Mouse (Mus musculus): ENCODE data around the gene Cacna1d. TPM values are rescaled to one million over a fixed set of nuclear protein-coding genes. Genes with fewer than 3 reads are reported as not detected.

Cacna1d gene
- total RNA-seq, 2 experiments from 2014 or later: 9.6 to 12.5 TPM

DNA sequence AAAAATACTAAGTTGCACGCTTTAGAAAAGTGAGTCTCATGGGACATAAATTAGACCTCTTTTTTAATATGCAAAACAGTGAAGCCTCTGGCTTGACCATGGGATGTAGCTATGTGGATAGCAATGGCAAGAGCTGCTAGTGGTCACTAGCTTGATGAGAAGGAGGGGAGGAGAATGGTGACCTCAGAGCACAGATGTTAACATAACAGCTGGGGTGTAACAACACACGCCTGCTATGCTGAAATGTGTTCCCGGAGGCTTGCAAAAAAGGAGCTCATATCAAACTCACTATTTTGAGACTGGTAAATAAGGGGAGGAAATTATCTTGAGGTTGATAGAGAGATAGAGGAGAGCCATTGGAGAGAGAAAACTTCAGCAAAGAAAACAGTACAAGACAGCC, 32.4 kb downstream of the Cacna1d start:
- peak; percentile 15 for DNase-seq

DNA sequence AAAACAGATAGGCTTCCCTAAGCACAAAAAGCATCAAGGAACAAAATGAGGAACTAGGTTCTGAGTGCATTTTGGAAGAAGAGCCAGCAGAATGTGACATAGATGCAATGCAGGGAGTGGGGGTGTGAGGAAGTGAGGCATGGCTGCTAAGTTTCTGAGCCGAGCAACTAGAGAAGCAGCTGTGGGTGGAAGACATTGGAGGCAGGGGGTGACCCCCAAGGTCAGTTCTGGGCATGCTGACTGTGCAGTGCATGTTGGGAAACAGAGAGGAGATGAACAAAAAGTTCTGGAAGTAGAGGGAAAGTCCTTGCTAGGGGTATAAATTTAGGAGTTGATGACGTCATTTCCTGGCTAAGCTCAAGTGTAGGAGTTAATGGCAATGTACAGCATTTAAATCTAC, 33.4 kb downstream of the Cacna1d start:
- DNase-seq: peak; percentile 16

DNA sequence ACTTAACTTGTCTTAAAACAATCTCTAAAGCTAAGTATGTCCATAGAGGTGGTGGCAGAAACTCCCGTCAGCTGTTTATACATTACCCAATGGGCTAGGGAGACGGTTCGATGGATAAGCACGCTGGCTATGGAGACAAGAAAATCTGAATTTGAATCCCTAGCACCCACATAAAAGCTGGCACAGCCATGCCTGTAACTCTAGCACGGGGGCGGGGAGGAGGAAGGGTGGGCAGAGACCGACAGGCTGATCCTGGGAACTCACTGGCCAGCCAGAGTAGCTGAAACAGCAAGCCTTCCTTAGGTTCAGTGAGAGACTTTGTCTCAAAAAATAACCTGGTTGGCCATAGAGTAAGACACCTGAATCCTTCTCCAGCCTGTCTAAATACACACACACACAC, 33.8 kb downstream of the Cacna1d start:
- DNase-seq: no peak

DNA sequence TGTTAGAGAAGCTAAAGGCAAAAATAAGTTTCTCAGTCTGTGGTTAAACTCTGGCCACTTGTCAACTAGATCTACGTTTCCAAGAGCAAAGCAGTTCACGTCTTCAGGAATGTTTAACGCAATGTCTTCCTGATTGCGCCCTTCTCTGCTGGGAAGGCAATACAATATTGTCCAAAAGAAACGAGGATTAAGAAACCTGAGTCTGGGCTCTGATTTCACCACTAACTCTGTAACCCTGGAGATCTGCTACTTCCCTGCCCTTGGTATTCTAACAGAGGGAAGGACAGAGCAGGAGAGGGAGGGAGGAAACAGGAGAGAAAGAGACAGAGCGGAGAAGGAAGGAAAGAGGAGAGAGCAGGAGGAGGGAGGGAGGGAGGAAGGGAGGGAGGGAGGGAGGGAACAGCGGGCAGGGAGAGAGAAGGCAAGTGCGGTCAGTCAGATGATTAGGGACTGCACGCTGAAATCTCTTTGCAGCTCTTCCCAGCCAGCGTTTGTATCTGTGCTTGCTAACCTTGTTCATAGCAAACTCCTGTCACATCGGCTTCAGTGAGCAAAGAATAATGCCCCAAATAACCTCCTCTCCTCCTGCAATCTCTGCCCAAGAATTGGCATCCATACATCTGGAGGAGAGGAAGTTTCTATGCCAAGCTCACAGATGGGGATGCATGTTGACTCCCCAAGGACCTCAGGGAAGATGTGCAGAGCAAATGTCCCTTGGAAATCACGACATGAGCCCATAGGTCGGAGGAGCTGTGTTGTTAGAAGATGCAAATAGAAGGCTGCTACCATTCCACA, 35.3 kb downstream of the Cacna1d start:
- DNase-seq: no peak

DNA sequence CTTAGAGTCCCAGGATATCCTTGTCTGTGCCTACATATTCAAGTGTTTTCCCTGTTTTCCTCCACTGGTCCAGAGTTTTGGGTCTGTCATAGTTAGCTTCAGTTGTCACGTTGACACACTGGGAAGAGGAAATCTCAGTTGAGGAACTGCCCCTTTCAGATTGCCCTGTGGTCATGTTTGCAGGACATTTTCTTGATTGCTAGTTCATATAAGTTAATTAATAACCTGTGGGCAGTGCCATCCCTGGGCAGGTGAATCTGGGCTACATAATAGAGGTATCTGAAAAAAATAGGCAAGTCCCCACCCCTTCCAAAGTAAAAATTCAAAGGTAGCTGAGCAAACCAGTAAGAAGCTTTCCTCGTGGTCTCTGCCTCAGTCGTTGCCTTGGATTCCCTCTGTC, 51.3 kb downstream of the Cacna1d start:
- DNase-seq: no peak

DNA sequence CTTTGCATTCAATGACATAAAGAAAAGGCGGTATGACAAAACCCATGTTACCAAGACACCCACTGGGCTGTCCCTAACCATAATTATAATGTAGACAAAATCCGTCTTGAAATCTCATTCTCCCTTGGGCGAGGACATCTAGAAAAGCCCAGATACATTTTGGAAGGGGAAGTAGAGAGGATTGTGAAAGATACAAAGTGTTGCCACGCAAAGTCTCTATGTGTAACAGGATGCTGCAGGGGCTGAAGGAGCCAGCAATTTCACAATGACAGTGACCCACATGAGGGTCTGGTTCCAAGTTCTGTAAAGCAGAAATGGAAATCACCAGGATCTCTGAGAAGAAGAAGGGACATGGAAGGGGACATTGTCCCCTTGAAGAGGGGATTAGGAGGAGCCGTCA, 55.9 kb downstream of the Cacna1d start:
- no peak for DNase-seq

DNA sequence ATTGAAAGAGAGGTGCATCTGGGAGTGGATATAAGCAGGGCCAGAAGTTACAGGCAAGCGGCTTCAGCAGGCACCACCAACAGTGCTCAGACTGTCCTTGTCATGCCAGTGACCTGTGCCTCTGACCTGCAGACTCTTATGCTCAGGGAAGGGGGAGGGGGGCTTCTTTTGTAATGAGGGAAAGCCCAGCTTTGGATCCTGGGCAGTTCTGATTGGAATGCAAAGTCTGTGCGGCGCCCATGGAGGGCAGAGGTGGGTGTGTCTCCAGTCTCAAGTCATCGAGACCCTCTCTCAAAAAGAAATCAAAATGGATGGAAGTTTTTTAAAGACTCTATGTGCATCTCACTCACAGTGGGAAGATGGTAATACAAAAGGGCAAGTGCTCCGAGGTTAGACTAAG, 60.8 kb downstream of the Cacna1d start:
- no peak for DNase-seq

DNA sequence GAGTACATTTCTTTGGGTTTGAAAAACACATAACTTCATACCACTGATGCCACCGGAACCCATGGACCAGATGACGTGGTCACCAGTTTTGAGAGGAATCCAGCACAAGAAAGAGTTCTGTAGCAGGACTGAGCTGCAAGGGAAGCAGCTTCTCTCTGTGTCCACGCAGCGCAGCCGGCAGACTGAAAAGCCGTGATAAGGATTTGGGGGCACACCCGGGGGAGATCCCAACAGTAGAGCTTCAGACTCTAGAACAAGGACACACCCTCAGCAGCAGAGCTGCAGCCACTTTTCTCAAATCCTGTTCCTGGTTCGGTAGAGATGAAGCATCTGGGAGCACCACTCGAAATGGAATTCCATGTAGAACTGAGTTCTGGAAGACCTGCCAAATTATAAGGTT, 61.2 kb downstream of the Cacna1d start:
- DNase-seq: no peak

DNA sequence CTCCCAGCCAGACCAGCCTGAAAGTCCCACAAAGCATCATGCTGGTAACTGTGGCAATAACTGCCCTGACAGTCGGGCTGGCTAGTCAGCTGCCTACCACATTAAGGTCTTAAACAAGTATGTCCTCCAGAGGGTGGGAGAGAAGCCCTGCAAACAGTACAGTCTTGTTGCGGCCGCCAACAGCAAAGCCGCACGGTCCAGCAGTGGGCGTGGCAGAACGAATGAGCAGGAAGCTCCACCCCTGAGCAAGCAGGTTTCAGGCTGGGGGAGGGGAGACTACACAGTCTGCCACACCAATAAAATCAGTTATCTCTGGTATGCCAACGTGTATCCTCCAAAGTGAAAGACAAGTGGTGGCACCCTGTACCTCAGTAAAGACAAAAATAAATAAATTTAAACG, 61.6 kb downstream of the Cacna1d start:
- DNase-seq: peak; percentile 18

DNA sequence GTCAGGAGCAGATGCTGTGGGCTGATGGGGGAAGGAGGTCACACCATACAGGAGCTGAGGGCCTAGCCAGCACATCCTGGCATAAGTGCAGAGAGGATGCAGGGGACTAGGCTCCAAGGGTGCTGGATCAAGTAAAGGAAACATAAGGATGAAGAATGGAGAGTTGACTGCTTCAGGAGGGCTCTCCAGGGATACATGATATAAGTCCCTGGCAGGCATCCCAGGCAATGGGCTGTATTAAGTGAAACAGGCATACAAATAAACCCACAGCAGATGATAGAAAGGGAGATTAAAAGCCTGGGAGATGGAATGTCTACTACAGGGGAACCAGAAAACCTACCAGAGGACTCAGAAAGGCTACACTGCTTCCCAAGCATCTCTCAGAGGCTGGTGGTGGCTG, 62.5 kb downstream of the Cacna1d start:
- peak; percentile 14 for DNase-seq

DNA sequence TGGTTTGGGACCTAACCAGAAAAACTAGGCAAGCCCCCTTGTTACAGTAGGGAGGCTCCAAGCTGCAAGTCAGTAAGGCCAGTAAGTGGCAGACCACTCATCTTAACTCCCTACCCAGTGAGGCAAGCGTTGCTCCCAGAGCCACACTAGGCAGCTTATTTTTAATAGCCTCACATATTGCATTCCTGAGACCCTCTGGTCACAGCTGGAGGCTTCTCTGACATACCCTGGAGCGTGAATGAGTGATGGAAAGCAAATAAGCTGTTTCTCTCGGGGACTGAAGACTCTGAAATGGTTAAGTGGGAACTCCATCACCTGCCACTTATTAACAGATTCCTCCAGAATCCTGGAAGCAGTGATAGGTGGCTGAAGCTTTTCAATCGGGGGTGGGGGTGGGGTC, 65.4 kb downstream of the Cacna1d start:
- DNase-seq: no peak

DNA sequence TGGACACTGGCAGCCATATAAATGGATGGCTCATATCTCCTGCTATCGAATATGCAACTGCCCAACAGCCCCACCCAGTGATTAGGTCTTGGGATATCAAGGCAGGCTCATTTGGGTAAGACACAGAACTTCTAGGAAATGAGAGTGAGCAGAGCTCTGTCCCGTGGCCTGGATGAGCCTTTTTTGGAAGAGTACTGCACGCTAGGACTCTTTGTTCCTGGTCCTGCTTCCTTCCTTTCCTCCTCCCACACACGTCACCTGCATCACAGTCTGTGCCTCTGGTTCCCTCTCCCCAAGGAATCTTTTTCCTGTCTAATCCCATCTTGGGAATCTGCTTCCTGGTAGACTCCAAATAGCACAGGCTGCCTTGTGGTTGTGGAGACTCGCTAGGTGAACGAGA, 66.1 kb downstream of the Cacna1d start:
- DNase-seq: no peak

DNA sequence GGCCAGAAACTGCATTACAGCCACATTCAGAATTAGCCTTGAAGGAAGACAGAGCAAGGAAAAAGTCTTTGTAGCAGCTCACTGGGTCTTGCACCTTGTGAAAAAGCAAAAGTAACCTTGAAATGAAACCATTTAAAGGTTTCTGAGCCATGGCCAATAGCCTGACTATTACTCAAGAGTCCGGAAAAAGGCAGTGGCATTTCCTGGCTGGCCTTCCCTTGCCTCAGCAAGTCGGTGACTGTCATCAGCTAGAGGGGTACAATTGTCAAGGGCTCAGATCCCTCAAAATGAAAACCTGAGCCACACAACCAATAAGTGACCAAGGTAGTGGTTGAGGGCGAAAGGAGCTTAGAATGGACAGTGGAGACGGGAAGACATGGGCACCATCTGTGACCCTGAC, 66.6 kb downstream of the Cacna1d start:
- DNase-seq: no peak

DNA sequence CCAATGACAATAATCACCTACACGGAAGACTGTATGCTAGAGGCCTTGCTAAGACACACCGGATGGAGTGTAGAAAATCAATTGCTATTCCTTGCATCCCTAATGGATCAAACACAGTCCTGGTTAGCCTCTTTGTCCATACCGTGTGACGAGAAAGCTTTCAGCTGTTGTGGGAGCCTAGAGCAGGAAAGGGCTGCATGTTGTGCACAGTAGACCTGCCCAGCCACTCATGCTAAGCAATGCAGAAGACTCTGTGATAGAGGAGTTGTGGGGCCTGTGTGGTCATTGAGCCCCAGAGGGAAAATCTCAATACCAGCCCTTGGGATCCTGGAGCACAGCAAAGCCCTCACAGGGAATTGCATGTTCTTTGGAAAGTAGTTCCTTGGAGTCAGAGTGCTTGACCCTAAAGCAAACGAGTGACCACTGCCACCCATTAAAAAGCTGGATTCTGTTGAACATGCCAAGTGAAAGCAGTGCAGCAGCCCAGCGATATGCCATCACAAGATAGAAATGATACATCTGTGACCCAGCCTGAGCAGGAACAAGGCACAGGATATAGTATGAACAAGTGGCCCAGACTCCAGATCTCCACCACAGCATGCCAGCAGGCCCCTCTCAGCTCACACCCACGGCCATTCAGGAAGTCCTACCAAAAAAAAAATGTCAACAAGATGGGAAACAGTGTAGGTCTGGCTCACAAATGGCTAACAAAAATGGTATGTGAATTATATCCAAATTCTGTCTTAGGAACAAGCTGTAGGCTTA, 68.7 kb downstream of the Cacna1d start:
- no peak for DNase-seq

DNA sequence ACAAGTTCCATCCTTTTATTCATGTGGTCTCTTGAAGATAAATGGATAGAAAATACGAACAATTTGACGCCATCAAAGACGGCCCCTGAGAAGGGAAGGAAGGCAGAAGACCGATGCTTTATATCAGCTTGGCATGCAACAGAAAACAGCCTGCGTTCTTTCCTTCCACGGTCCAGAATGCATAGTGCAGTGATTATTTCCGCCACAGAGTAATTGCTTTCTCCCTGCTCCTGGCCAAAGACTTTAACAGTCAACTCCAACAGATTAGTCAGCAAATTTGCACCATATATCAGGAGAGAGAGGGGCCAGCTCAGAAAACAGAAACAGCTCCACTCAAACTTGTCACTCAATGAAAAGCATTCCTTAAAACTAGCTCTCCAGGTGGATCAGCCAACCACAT, 71.8 kb downstream of the Cacna1d start:
- DNase-seq: no peak

DNA sequence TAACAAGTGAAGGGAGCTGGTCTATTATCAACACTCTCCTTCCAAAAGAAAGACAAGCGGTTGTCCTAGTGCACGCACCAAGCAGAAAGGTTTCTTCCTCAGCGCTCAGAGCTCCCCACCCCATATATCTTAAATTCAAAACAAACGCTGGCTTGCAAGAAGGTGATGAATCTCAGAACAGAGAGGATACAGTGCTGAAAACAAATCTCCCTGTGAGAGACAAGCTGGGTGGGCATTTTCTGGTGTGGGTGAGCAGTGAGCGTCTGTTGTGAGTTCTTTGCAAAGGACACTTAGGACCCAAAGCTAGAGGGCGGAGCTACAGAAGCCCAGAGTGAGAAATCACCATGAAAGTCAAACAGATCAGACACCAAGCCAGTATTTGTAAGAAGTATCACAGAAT, 72.2 kb downstream of the Cacna1d start:
- no peak for DNase-seq

DNA sequence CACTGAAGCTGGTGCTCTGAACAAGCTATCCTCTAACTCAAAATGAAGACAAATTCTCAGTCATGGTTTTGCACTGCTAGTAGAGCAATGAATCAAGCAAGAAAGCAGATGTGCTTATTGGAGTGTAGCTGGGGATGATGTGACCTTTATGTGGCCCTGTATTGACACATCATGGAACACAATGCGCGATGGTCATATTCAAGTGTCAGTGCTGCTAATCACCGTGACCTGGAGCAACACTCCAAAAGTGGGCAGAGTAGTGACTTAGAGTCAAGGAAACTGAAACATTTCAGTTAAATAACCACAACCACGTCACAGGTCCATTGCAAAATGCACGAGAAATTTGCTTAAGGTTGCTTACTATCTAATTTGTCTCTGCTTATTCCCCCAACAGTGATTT, 75.4 kb downstream of the Cacna1d start:
- no peak for DNase-seq

DNA sequence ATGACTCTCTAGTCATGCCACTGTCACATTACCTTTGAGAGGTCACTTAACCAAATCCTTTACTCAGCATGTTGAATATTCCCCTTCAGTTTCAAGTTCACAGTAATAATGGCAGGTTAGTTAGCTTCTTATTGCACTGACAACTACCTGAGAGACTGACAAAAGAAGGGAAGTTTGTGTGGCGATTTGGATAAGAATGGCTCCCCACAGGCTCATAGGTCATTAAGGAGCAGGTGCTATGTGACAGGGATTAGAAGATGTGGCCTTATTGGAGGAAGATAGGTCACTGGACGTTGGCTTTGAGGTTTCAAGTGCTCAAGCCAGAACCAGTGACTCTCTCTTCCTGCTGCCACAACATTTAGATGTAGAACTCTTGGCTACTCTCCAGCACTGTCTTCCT, 77.1 kb downstream of the Cacna1d start:
- no peak for DNase-seq

DNA sequence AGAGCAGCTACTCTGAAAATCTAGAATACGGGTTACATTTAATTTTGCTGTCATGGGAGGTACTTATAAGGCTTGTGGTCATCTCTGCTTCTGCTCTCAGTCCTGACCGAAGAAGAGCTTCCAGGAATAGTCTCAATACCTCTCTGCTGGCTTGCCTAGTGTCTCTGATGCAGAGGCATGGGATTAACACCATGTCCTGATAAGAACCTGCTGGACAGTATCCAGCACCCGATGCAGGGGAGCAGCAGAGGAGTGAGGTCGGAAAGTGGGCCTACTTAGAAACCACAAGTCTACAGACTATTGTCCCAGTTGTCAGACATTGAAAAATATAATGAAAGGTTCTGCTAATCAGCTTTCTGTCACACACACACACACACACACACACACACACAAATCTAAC, 81.9 kb downstream of the Cacna1d start:
- DNase-seq: peak; percentile 43

DNA sequence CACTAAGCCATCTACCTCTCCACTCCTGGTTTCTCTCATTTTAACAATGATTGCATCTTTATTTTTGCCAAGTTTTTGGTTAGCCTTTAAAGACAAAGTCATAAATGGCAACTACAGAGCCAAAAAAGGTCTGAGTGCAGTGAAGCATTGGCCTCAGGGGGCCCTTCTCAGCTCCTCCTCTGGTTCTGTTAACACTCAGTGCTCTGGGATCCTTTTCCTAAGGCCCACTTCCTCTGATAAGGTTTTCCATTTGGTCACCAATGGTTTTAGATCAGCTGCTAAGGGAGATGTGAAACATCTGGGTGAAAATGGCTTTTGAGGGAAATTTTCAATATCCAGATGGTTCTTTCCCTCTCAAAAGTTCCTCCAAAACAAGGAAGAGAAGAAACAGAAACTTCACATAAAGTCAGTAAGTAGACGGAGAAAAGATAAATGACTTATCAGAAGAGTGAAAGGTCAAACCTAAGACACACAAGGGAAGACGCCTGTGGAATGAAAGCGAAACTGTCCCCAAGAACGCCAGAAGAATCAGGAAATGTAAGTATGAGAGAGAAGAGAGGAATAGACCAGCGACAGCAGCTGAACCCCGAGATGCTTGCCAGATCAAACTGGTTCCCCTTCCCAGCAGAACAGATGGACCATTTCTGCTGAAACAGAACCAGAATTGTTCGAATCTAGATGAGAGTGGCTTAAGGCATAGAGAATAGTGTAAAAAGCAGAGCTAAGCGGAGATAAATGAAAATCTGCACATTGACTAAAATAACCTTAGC, 85.6 kb downstream of the Cacna1d start:
- peak; percentile 33 for DNase-seq

DNA sequence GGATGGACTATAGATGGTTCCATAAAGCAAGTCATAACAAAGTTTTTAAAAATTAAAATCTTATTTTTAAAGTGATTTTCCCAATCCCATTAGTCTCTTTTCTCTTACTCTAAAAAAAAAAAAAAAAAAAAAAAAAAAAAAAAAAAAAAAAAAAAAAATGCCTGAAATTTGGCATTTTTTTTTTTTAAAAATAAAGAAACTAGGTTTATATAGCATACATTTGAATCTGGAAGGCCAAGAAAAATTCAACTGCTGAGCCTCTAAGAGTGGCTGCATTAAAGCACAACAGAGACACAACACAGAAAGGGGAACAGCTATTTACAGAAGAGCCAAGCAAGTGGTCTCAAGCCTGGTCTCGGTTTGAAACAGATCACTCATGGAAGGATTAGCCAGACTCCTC, 112.9 kb downstream of the Cacna1d start:
- DNase-seq: no peak

DNA sequence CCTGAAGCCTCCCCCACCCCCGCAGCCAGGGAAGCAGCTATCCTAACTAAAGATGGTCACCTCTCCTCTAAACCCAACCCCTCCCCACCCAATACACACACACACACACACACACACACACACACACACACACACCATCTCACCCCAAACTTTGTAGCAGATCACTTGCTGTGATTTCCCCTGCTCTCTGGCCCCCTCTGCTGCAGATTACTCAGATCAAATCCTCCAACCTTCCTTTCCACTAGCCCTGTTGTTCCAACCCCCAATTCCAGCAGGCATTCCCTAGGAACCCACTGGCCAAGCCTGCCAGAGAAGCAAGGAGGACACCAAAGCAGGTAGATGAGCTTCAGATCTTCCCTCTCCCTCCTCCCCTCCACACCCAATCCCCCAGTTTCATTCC, 118.4 kb downstream of the Cacna1d start:
- DNase-seq: no peak

DNA sequence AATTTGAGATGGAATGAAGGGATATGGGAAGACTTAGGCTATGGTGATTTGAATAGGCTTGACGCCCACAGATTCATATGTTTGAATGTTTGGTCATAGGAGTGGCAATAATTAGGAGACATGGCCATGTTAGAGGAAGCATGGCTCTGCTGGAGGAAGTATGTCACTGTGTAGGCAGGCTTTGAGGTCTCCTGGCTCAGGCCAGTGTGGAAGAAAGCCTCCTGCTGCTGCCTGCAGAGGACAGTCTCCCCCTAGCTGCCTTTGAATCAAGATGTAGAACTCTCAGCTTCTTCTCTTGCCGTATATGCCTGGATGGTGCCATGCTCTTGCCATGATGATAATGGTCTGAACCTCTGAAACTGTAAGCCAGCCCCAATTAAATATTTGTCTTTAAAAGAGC, 120.2 kb downstream of the Cacna1d start:
- no peak for DNase-seq

Data from heart, postnatal 4 days (tissue).